Comparison of ENCODE assay signal across 13 mouse cellular contexts in the genomic region with DNA sequence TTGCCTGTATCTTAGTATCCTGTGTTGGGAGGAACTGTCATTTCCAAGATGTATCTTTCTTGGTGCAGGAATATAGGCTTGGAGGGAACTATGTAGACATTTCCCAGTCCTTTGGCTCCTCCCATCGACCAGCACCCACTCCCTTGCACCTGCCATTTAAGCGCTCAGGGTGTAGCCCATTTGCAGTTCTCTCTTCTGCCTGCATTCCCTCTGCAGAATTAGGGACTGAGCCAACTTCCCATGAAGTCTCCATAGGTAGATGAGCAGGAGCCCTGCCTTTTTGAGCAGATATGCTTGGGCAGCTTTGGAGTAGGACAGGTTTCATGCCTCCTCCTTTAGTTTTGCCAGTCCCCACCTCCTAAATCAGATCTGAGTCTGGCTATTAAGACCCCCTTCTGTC. TPM values are rescaled to one million over a fixed set of nuclear protein-coding genes. Genes with fewer than 3 reads are reported as not detected.
DNase-seq lines count a peak whose midpoint lies in the region; ATAC-seq lines count a peak whose summit lies in the region.
"Had no signal": no experiment of that assay in that cellular context is flagged by ENCODE, and none has a peak within 500 bp of the region (broad histone marks: within the 10 kb centered on the region; RNA-seq: fewer than 3 reads in every experiment).

No protein-coding gene starts in this region.

- DNase-seq in midbrain, embryonic 11.5 days (ENCODE audit: low spot score, missing footprints) = no peak
- DNase-seq in cerebellum, adult 8-10 months = peak; percentile 68
- no peak for DNase-seq in lung, postnatal 36 days
- no peak for DNase-seq in c-Kit-positive CD71-positive TER-119-positive erythroid progenitor cells, embryonic 14.5 days (ENCODE audit: low spot score)
- DNase-seq in ovary, postnatal 36 days (ENCODE audit: low spot score) = no peak

- no peaks in the 10 kb centered on the region for H3K9me3 ChIP-seq in midbrain, embryonic 12.5 days
- no peaks in the 10 kb centered on the region for H3K9me3 ChIP-seq in midbrain, embryonic 11.5 days (ENCODE audit: control insufficient read depth, low read length)
- H3K9me3 ChIP-seq in forebrain, embryonic 16.5 days (ENCODE audit: control insufficient read depth, low read length) = no peaks in the 10 kb centered on the region
- H3K9me3 ChIP-seq in neural tube, embryonic 14.5 days (ENCODE audit: control insufficient read depth, low read length) = no peaks in the 10 kb centered on the region
- H3K9me3 ChIP-seq: embryonic facial prominence, embryonic 12.5 days; heart, embryonic 10.5 days had no signal

- H3K4me2 ChIP-seq in midbrain, embryonic 12.5 days (replicated peaks) = no peak overlapping the region; the same call in 1 of the 2 replicates
- H3K4me2 ChIP-seq in midbrain, embryonic 11.5 days = no peak overlapping the region
- peak overlapping the region; percentile 9 for H3K4me2 ChIP-seq in forebrain, embryonic 16.5 days (ENCODE audit: low read length)
- peak overlapping the region; percentile 83 for H3K4me2 ChIP-seq in neural tube, embryonic 14.5 days (ENCODE audit: low read depth, low read length)

- H3K9ac ChIP-seq in midbrain, embryonic 12.5 days (replicated peaks) = no peak overlapping the region
- H3K9ac ChIP-seq in midbrain, embryonic 11.5 days (ENCODE audit: low read length) = no peak overlapping the region
- H3K9ac ChIP-seq in forebrain, embryonic 16.5 days (replicated peaks; ENCODE audit: low read depth, low read length) = no peak overlapping the region
- peak overlapping the region; percentile 69; the same call in 1 of the 2 replicates for H3K9ac ChIP-seq in neural tube, embryonic 14.5 days (replicated peaks; ENCODE audit: low read depth, low read length)
- H3K9ac ChIP-seq: embryonic facial prominence, embryonic 12.5 days had no signal

- no peak overlapping the region for H3K27ac ChIP-seq in midbrain, embryonic 12.5 days (replicated peaks)
- H3K27ac ChIP-seq in midbrain, embryonic 11.5 days (ENCODE audit: low read depth, low read length) = no peak overlapping the region
- no peak overlapping the region for H3K27ac ChIP-seq in forebrain, embryonic 16.5 days (ENCODE audit: low read length)
- H3K27ac ChIP-seq in neural tube, embryonic 14.5 days (ENCODE audit: low read depth, low read length) = no peak overlapping the region
- H3K27ac ChIP-seq: embryonic facial prominence, embryonic 12.5 days; heart, embryonic 10.5 days had no signal

- H3K36me3 ChIP-seq in midbrain, embryonic 12.5 days = no peaks in the 10 kb centered on the region
- H3K36me3 ChIP-seq in midbrain, embryonic 11.5 days (ENCODE audit: control insufficient read depth, insufficient read depth, low read length) = no peaks in the 10 kb centered on the region
- H3K36me3 ChIP-seq in forebrain, embryonic 16.5 days (ENCODE audit: control insufficient read depth, insufficient read depth) = no peaks in the 10 kb centered on the region
- no peaks in the 10 kb centered on the region for H3K36me3 ChIP-seq in neural tube, embryonic 14.5 days (ENCODE audit: control insufficient read depth, insufficient read depth, low read length)
- H3K36me3 ChIP-seq: embryonic facial prominence, embryonic 12.5 days; heart, embryonic 10.5 days had no signal

- peaks cover 20% of the 10 kb centered on the region for H3K4me1 ChIP-seq in midbrain, embryonic 12.5 days
- H3K4me1 ChIP-seq in midbrain, embryonic 11.5 days (ENCODE audit: control insufficient read depth, insufficient read depth, low read length) = peaks cover 13% of the 10 kb centered on the region; the same call in 1 of the 2 replicates
- H3K4me1 ChIP-seq in forebrain, embryonic 16.5 days (replicated peaks; ENCODE audit: control insufficient read depth, insufficient read depth, low read length) = peaks cover 28% of the 10 kb centered on the region
- H3K4me1 ChIP-seq in neural tube, embryonic 14.5 days (ENCODE audit: control insufficient read depth, insufficient read depth, low read length) = peaks cover 3% of the 10 kb centered on the region; the same call in 1 of the 2 replicates

- ATAC-seq in midbrain, embryonic 12.5 days (ENCODE audit: low FRiP score, low read depth) = no peak
- no peak for ATAC-seq in midbrain, embryonic 11.5 days (ENCODE audit: low FRiP score)
- ATAC-seq in forebrain, embryonic 16.5 days = no peak
- ATAC-seq in neural tube, embryonic 14.5 days (ENCODE audit: low read depth) = no peak

- H3K4me3 ChIP-seq in midbrain, embryonic 12.5 days = peak overlapping the region; percentile 14
- H3K4me3 ChIP-seq in midbrain, embryonic 11.5 days (ENCODE audit: low read depth, low read length) = no peak overlapping the region
- H3K4me3 ChIP-seq in forebrain, embryonic 16.5 days (replicated peaks; ENCODE audit: low read length) = peak overlapping the region; percentile 47
- H3K4me3 ChIP-seq in neural tube, embryonic 14.5 days (ENCODE audit: low read depth, low read length) = peak overlapping the region; percentile 61
- H3K4me3 ChIP-seq: embryonic facial prominence, embryonic 12.5 days; heart, embryonic 10.5 days had no signal

- H3K27me3 ChIP-seq in midbrain, embryonic 12.5 days = peaks cover 60% of the 10 kb centered on the region
- peaks cover 44% of the 10 kb centered on the region for H3K27me3 ChIP-seq in midbrain, embryonic 11.5 days (ENCODE audit: control insufficient read depth, insufficient read depth, low read length)
- H3K27me3 ChIP-seq in forebrain, embryonic 16.5 days (replicated peaks; ENCODE audit: control insufficient read depth, insufficient read depth, low read length) = peaks cover 25% of the 10 kb centered on the region
- peaks cover 12% of the 10 kb centered on the region; the same call in 1 of the 2 replicates for H3K27me3 ChIP-seq in neural tube, embryonic 14.5 days (ENCODE audit: control insufficient read depth, insufficient read depth, low read length)

- WGBS in midbrain, embryonic 12.5 days = 17% methylated on average over 2 of the region's 2 CpGs
- 20% methylated on average over 2 of the region's 2 CpGs for WGBS in midbrain, embryonic 11.5 days
- 15% methylated on average over 2 of the region's 2 CpGs for WGBS in forebrain, embryonic 16.5 days
- whole genome bisulfite sequencing in neural tube, embryonic 14.5 days = 4% methylated on average over 2 of the region's 2 CpGs

RNA-seq across cellular contexts. Expression of gene Car10, which starts 3.3 kb away (rescaled TPM):
- 4.5 and 4.6 TPM in 2 replicates for polyA plus RNA-seq in midbrain, embryonic 12.5 days (2016; fragmentation: Nextera tagmentation; extraction: Ambion mirVana)
- polyA plus RNA-seq in midbrain, embryonic 11.5 days (2014; fragmentation: Nextera tagmentation; extraction: Ambion mirVana) = 0.87 and 1.7 TPM in 2 replicates
- polyA plus RNA-seq in forebrain, embryonic 16.5 days (2015; fragmentation: Nextera tagmentation; extraction: Ambion mirVana) = 7.7 and 18.6 TPM in 2 replicates
- 67.4 and 78.8 TPM in 2 replicates for polyA plus RNA-seq in neural tube, embryonic 14.5 days (2014; fragmentation: Nextera tagmentation; extraction: Ambion mirVana)
- polyA plus RNA-seq: large intestine, adult 2 months; lung, embryonic 16.5 days; small intestine, adult 2 months had no signal

Comparison
In these comparisons a context has a peak if more than half of its experiments do, and no peak if none do; other contexts are left out.
1. H3K4me2 ChIP-seq: peak in forebrain, embryonic 16.5 days (single experiment) and neural tube, embryonic 14.5 days (single experiment); none in midbrain, embryonic 12.5 days (single experiment) and midbrain, embryonic 11.5 days (single experiment).